30 mouse cellular contexts compared by ENCODE assay signal in the genomic region with DNA sequence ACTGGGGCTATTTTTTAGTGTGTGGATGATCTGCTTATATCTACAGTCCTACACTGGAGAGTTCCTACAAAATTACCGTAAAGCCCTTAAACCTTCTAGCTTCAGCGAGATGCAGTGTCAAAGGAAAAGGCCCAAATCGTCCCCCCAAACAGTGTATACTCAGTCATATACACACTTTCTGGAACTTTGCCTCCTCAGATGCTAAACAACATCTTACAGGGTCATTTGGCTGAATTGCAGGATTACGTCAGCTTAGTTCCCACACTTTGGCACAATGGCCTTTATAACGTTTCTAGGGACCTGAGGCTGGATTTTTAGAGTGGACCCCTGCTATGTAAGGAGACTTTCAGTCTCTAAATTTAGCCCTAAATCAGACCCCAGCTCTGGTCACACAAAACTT. TPM values are rescaled to one million over a fixed set of nuclear protein-coding genes. Genes with fewer than 3 reads are reported as not detected.
"Had no signal": no experiment of that assay in that cellular context is flagged by ENCODE, and none has a peak within 500 bp of the region (broad histone marks: within the 10 kb centered on the region; RNA-seq: fewer than 3 reads in every experiment).

No protein-coding gene starts in this region.

- H3K4me2 ChIP-seq: heart, embryonic 12.5 days; hindbrain, embryonic 13.5 days; hindbrain, embryonic 15.5 days; kidney, embryonic 15.5 days; limb, embryonic 12.5 days; liver, embryonic 11.5 days; liver, embryonic 13.5 days had no signal

- H3K36me3 ChIP-seq: heart, embryonic 10.5 days; heart, embryonic 12.5 days; hindbrain, embryonic 13.5 days; hindbrain, embryonic 15.5 days; kidney, embryonic 15.5 days; limb, embryonic 10.5 days; limb, embryonic 12.5 days; liver, embryonic 13.5 days had no signal

- H3K27ac ChIP-seq: heart, embryonic 10.5 days; hindbrain, embryonic 13.5 days; hindbrain, embryonic 15.5 days; hindbrain, postnatal 0 days; kidney, embryonic 15.5 days; kidney, postnatal 0 days; layer of hippocampus, adult 2 months; left cerebral cortex, adult 2 months; limb, embryonic 10.5 days; limb, embryonic 12.5 days; liver, embryonic 13.5 days had no signal

- H3K27me3 ChIP-seq: heart, embryonic 12.5 days; hindbrain, embryonic 13.5 days; hindbrain, embryonic 15.5 days; kidney, embryonic 15.5 days; limb, embryonic 12.5 days; liver, embryonic 13.5 days had no signal

- ATAC-seq: hindbrain, postnatal 0 days; intestine, embryonic 16.5 days had no signal

- H3K9me3 ChIP-seq: heart, embryonic 10.5 days; heart, embryonic 12.5 days; hindbrain, embryonic 13.5 days; hindbrain, embryonic 15.5 days; kidney, embryonic 15.5 days; limb, embryonic 10.5 days; limb, embryonic 12.5 days; liver, embryonic 13.5 days had no signal

- DNase-seq: gastrocnemius, postnatal 14 days; gastrocnemius, postnatal 36 days; heart, adult 18-20 months; heart, postnatal 14 days; heart, postnatal 36 days; kidney, adult 11 months; kidney, adult 2 months; kidney, adult 9 months; kidney, postnatal 14 days; kidney, postnatal 4 days; liver; liver, embryonic 13.5 days had no signal

- H3K4me3 ChIP-seq: heart, embryonic 10.5 days; heart, embryonic 12.5 days; hindbrain, embryonic 13.5 days; hindbrain, embryonic 15.5 days; kidney, embryonic 15.5 days; layer of hippocampus, adult 2 months; left cerebral cortex, adult 2 months; limb, embryonic 10.5 days; limb, embryonic 12.5 days; liver, embryonic 13.5 days had no signal

- H3K4me1 ChIP-seq: heart, embryonic 10.5 days; heart, embryonic 12.5 days; hindbrain, embryonic 13.5 days; hindbrain, embryonic 15.5 days; kidney, embryonic 15.5 days; limb, embryonic 10.5 days; limb, embryonic 12.5 days; liver, embryonic 13.5 days had no signal

- H3K9ac ChIP-seq: heart, embryonic 12.5 days; hindbrain, embryonic 13.5 days; hindbrain, embryonic 15.5 days; kidney, embryonic 15.5 days; limb, embryonic 12.5 days; liver, embryonic 13.5 days had no signal

RNA-seq across cellular contexts. Expression of a gene that starts 16.6 kb away (rescaled TPM):
- total RNA-seq: gastrocnemius, adult 18-20 months; gastrocnemius, adult 8-10 months; gastrocnemius, postnatal 14 days; gastrocnemius, postnatal 36 days; heart, adult 18-20 months; heart, adult 8-10 months; heart, postnatal 14 days; heart, postnatal 36 days; hindbrain, postnatal 0 days; layer of hippocampus, adult 2 months; left cerebral cortex, adult 2 months had no signal
- polyA plus RNA-seq: heart, embryonic 10.5 days; heart, embryonic 12.5 days; heart, embryonic 14.5 days; hindbrain, embryonic 11.5 days; hindbrain, embryonic 13.5 days; hindbrain, embryonic 15.5 days; hindbrain, postnatal 0 days; kidney, adult 2 months; liver, embryonic 11.5 days had no signal
